Mouse (Mus musculus): ENCODE data around the gene Gm7347. TPM values are rescaled to one million over a fixed set of nuclear protein-coding genes. Genes with fewer than 3 reads are reported as not detected.
"Not testable (repeated sequence)": the region's sequence is repeated elsewhere in the genome, so short reads cannot be mapped to it uniquely, and the experiment has no call there.

The Gm7347 gene
- polyA plus RNA-seq, 1 experiment from 2014 or later: not detected

- not testable (repeated sequence) for H3K36me3 ChIP-seq (ENCODE audit: control insufficient read depth, insufficient read depth, low read length); H3K4me3 ChIP-seq (ENCODE audit: low read depth, low read length); H3K27ac ChIP-seq (ENCODE audit: low read depth, low read length); H3K4me2 ChIP-seq (ENCODE audit: low read depth); DNase-seq (ENCODE audit: low spot score); H3K27me3 ChIP-seq (ENCODE audit: control insufficient read depth, insufficient read depth, low read length); H3K4me1 ChIP-seq (ENCODE audit: control insufficient read depth, insufficient read depth, low read length); H3K9me3 ChIP-seq (ENCODE audit: control insufficient read depth, low read length); H3K9ac ChIP-seq (ENCODE audit: low read length); ATAC-seq (ENCODE audit: insufficient read depth, low FRiP score, low TSS enrichment)
- WGBS: 83% methylated on average over 1 of the region's 2 CpGs
Observed at GRCm38 (mm10) chr5:26004698-26005097, 53.7 kb downstream of the Gm7347 start, which contains the start of gene Gm1979. Gene Gm1979 (minus strand): TSS chr5:26004798.

Other genes with a start within 250 kb of the Gm7347 start
- gene Gm21663, start 116.2 kb downstream of the Gm7347 start, polyA plus RNA-seq (2014; fragmentation: Nextera tagmentation; extraction: Ambion mirVana): not detected in 2 replicates
- not detected in 2 replicates for gene Gm21671, start 104.2 kb downstream of the Gm7347 start, polyA plus RNA-seq (2014; fragmentation: Nextera tagmentation; extraction: Ambion mirVana)
- gene Gm21680, start 85.9 kb downstream of the Gm7347 start, polyA plus RNA-seq (2014; fragmentation: Nextera tagmentation; extraction: Ambion mirVana): 0.08 TPM in 1 of 2 replicates, not detected in the other
- not detected in 2 replicates for gene Gm21698, start 69.9 kb downstream of the Gm7347 start, polyA plus RNA-seq (2014; fragmentation: Nextera tagmentation; extraction: Ambion mirVana)
- not detected in 2 replicates for gene Gm1979, start 53.8 kb downstream of the Gm7347 start, polyA plus RNA-seq (2014; fragmentation: Nextera tagmentation; extraction: Ambion mirVana)
- not detected in 2 replicates for gene Gm5862, start 35.7 kb downstream of the Gm7347 start, polyA plus RNA-seq (2014; fragmentation: Nextera tagmentation; extraction: Ambion mirVana)
- not detected in 2 replicates for gene Speer4a, start 19.0 kb downstream of the Gm7347 start, polyA plus RNA-seq (2014; fragmentation: Nextera tagmentation; extraction: Ambion mirVana)
- not detected in 2 replicates for gene Gm10471, start 30.7 kb upstream of the Gm7347 start, polyA plus RNA-seq (2014; fragmentation: Nextera tagmentation; extraction: Ambion mirVana)
- gene 5031410I06Rik, start 46.8 kb upstream of the Gm7347 start, polyA plus RNA-seq (2014; fragmentation: Nextera tagmentation; extraction: Ambion mirVana): not detected in 2 replicates
- gene Gm10220, start 62.8 kb upstream of the Gm7347 start, polyA plus RNA-seq (2014; fragmentation: Nextera tagmentation; extraction: Ambion mirVana): not detected in 2 replicates
- gene Gm7361, start 199.1 kb upstream of the Gm7347 start, polyA plus RNA-seq (2014; fragmentation: Nextera tagmentation; extraction: Ambion mirVana): 0.11 TPM in 1 of 2 replicates, not detected in the other

Data from neural tube, embryonic 11.5 days (tissue).